Mouse (Mus musculus) neural tube, embryonic 15.5 days (tissue): ENCODE measurements at regions not wholly inside any gene's neighbourhood (a gene's known extent, or its start where the extent isn't known, plus 50 kb on each side); places are given as distances from the start of the nearest gene placed in this dataset.

ENCODE experiments used
- ATAC-seq: fragments of 200-750 bp; cut with Nextera tagmentation; 2 replicates; pipeline ENCODE4 v1.8.0; 2017; ENCODE audit warnings: mild to moderate bottlenecking, moderate TSS enrichment, moderate library complexity; ENCODE audit not compliant: low FRiP score
- H3K27ac ChIP-seq: fragments of 300-500 bp; sonication (generic); replicated peaks from 2 replicates; pipeline ENCODE4 v1.5.1; 2015; ENCODE audit warnings: mild to moderate bottlenecking, inconsistent platforms
- H3K27me3 ChIP-seq: fragments of 300-500 bp; sonication (generic); replicated peaks from 2 replicates; pipeline ENCODE4 v1.6.1; 2015; ENCODE audit warnings: inconsistent platforms
- H3K36me3 ChIP-seq: fragments of 300-500 bp; sonication (generic); 2 replicates; pipeline ENCODE4 v1.6.1; 2015; ENCODE audit warnings: inconsistent platforms
- H3K4me1 ChIP-seq: fragments of 300-500 bp; sonication (generic); 2 replicates; pipeline ENCODE4 v1.6.1; 2015; ENCODE audit warnings: inconsistent platforms
- H3K4me2 ChIP-seq: fragments of 300-500 bp; sonication (generic); 2 replicates; pipeline ENCODE4 v1.6.1; 2015; ENCODE audit warnings: inconsistent platforms, mild to moderate bottlenecking, moderate library complexity
- H3K4me3 ChIP-seq: fragments of 300-500 bp; sonication (generic); replicated peaks from 2 replicates; pipeline ENCODE4 v1.5.1; 2015; ENCODE audit warnings: mild to moderate bottlenecking, inconsistent platforms
- H3K9ac ChIP-seq: fragments of 300-500 bp; sonication (generic); replicated peaks from 2 replicates; pipeline ENCODE4 v1.6.1; 2015; ENCODE audit warnings: mild to moderate bottlenecking, inconsistent platforms
- H3K9me3 ChIP-seq: fragments of 300-500 bp; sonication (generic); replicated peaks from 2 replicates; pipeline ENCODE4 v1.6.1; 2016; ENCODE audit warnings: inconsistent platforms
- WGBS: fragments of 180-500 bp; shearing (Covaris S2); methylation state at CpG from one replicate; pipeline ENCODE4 v1.1.7; 2015; ENCODE audit warnings: mixed read lengths; 5-methylcytosine and 5-hydroxymethylcytosine counted together

DNA sequence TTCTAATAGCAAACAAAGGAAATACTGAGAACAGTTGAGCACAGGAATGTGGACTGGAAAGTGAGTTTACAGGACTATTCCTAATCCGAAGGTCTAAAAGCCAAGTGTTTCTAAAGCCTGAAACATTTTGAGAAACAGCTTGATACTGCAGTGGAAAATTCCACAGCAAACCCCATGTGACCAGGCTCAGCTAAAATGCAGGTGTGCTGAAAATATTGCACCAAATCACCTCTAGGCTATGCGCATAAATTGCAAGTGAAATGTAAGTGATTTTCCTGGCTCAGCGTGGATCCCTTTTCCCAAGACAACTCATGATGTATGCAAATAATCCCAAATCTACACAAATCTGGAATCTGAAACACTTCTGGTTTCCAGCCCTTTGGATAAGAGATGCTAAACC lies 57.1 kb upstream of the Tut7 start:
- Histone ChIP-seq H3K9ac (no peak overlapping the region), H3K27ac (no peak overlapping the region), H3K4me3 (no peak overlapping the region), H3K36me3 (no peaks in the 10 kb centered on the region), H3K4me1 (peaks cover 16% of the 10 kb centered on the region), H3K27me3 (no peaks in the 10 kb centered on the region), H3K9me3 (no peaks in the 10 kb centered on the region), H3K4me2 (no peak overlapping the region)
- ATAC-seq: no peak
- 69% methylated on average over 3 of the region's 3 CpGs for WGBS

DNA sequence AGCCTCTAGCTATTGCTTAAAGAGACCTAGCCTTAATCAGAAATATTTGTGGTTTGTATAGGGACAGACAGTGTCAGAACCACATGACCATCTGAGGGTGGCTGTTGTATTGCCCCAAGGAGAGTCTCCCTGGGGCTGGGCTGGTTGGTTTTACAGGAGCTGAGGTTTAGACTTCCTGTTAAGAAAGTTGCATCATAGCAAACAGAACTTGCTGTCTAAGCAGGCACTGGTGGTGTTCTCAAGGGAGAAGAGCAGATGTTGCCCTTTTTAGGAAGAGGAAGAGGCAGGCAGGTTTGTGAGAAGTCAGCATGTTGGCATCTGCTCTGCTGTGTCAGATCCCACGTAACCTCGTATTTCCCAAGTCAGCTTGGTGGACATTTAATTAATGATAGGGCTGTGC lies 52.7 kb upstream of the Tut7 start:
- no peak for ATAC-seq
- Histone ChIP-seq H3K9ac (no peak overlapping the region), H3K4me3 (no peak overlapping the region), H3K9me3 (no peaks in the 10 kb centered on the region), H3K4me1 (no peaks in the 10 kb centered on the region; the same call in 1 of the 2 replicates), H3K36me3 (no peaks in the 10 kb centered on the region), H3K27ac (no peak overlapping the region), H3K27me3 (no peaks in the 10 kb centered on the region), H3K4me2 (no peak overlapping the region)
- 54% methylated on average over 2 of the region's 2 CpGs for WGBS

DNA sequence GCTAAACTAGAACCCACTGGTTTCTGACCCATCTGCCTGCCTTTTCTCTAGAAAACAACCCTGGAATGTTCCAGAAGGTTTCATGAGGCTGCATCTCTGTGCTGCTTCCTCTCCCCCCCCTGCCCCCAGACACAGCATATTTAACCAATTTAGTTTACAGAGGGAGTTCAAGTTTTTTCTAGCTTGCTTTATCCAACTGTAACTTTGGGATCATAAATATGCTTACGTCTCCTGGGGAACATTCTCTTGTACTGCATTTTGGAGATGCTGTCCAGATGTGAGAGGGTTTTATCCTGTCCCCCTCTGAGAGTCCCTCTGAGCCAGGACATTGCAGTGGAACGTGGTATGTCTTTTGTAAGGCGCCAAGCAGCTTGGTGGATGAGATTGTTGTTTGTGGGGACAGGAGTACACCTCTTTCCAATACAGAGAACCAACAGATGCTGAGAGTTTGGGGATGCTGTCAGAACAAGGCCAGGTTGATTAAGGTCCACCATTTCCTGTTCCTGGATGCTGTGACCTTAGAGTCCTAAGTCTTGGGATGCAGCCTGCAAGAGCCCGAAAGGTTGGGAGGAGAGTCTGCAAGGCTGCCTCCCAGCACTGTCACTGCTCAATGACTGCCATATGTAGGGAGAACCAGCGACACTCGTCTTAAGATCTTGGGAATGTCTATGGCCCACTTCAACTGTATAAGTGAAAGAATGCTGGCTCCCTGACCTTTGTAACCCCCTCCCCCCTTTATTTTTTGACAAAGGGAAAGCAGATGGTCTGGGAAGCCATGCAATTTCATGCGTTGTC lies 51.4 kb upstream of the Tut7 start:
- Histone ChIP-seq H3K4me2 (no peak overlapping the region), H3K4me1 (no peaks in the 10 kb centered on the region), H3K36me3 (no peaks in the 10 kb centered on the region), H3K9ac (no peak overlapping the region), H3K4me3 (no peak overlapping the region), H3K27ac (no peak overlapping the region), H3K27me3 (no peaks in the 10 kb centered on the region), H3K9me3 (no peaks in the 10 kb centered on the region)
- WGBS: 66% methylated on average over 7 of the region's 7 CpGs
- ATAC-seq: no peak
